Mouse (Mus musculus) frontal cortex, adult (tissue): Measurements from ENCODE around the gene Rab8b.
A peak's percentile ranks its signal among the peaks of the same experiment; 100 is the strongest.
"Not testable (repeated sequence)": the region's sequence is repeated elsewhere in the genome, so short reads cannot be mapped to it uniquely, and the experiment has no call there.

Source experiments
- ATAC-seq: cut with Nextera tagmentation; 2 replicates; pipeline ENCODE4 v1.9.2; 2017; ENCODE audit warnings: mild to moderate bottlenecking, moderate library complexity, mixed read lengths; ENCODE audit not compliant: low TSS enrichment

Gene Rab8b

DNA sequence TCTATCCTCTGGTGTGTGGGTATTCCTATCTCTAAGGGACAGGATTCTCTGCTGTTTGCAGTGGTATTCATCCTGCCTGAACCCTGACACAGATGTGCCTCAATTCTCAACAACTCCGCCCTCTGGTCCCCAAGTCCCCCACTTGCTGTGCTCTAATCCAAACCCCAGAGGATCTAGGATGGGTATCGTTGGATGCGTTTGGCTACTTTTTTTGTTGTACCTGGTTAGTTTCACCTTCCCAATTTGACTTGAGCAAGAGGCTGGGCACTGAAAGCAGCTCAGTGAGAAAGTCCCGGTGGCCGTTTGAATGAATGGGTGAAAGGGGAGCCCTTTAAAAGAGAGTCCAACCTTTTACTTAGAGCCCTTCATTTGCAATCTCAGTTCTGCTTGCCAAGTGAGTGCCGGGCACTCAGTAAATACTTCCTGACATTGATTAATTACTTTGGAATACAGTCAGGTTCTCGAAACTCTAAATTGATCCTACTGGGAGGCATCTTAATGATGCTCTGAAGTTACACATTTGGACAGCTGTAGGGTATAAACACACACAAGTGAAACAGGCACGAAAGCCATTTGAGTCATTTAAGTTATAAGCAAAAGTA, 32.1 kb downstream of the Rab8b start:
- ATAC-seq = no peak

DNA sequence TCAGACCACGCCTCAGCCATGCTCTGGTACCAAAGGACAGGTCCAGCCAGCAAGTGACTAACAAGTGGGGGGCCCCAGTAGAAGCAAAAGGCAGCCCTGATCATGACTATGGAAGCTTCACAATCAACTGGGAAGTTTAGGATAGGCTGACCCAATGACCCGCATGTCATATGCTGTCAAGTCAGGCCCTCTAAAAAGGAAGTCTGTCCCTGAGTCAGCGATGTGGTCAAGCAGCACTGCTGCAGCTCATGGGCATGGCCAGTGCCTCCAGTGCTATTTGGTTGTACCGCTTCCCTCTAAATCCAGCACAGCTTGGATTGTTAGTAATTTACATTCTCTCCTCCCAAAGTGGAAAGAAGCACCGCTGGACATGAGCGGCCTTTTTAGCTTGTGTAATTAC, 32.7 kb downstream of the Rab8b start:
- no peak for ATAC-seq

DNA sequence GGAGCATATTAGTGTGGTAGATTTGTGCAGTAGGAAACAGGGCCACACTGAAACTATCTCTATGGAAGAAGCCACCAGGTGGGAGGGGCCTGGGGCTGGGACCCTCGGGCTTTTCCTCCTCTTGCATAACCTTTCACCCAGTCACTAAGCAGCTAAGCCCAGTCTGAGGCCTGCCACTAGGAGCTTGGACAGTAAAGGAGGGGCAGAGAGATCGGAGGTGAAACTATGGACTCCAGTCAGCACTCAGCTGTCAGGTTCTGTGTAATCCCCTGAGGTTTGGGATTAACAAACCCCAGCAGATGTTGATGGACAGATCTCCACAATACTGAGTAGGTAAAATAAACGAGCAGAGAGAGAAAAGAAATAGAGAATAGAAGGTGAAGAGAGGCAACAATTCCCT, 33.1 kb downstream of the Rab8b start:
- ATAC-seq = no peak

DNA sequence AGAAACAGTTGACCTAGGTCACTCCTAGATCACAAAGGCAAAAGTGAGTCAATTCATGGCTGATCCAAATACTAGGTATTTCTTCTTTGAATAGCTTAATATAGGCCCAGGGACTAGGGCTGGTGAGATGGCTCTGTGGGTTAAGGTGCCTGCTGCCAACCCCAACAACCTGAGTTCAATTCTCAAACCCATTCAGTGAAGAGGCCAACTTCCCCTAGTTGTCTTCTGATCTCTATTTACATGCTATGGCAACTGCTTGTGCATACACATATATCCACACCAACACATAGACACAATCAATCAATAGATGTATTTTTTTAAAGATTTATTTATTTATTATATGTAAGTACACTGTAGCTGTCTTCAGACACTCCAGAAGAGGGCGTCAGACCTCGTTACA, 34.9 kb downstream of the Rab8b start:
- ATAC-seq = no peak

DNA sequence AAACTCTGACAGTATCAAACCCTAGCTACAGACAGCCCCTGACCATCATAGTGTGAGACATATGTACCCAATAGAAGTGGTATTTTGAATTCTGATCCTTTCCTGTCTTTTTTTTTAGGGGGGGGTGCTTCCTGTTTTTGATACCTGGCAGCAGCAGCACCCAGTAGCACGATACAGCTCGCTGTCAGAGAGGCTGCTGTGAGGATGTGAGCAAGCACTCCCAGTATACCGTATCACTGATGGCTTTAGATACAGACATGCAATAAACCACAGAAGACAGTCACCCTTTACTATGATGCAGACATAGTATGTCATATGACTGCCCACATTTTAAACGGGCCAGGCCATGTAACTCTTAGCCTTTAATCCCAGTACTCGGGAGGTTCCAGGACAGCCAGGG, 36.0 kb downstream of the Rab8b start:
- no peak for ATAC-seq

GRCm38 (mm10) chr9:66882406-66882821, 37.1 kb downstream of the Rab8b start:
- ATAC-seq = no peak

- ATAC-seq = no peak
Measured at GRCm38 (mm10) chr9:66881858-66882257, 37.6 kb downstream of the Rab8b start.

DNA sequence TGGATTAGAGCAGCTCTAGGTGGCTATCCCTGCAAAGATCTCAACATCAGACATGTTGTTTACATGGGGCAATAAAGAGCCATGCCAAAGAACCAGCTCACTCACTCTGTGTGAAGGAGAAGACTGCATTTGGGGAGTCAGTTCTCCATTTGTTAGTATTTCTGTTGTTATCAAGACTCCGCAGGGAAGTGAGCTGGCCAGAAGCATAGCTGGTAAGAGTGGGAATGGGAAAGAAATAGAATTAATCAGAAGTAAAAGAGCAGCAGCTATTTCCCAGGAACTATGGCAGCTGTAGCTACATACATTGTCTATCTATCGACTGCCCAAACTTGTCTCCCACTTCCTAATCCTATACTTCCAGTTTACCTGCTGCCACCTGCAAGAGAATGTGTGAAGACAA, 38.7 kb downstream of the Rab8b start:
- ATAC-seq = no peak

DNA sequence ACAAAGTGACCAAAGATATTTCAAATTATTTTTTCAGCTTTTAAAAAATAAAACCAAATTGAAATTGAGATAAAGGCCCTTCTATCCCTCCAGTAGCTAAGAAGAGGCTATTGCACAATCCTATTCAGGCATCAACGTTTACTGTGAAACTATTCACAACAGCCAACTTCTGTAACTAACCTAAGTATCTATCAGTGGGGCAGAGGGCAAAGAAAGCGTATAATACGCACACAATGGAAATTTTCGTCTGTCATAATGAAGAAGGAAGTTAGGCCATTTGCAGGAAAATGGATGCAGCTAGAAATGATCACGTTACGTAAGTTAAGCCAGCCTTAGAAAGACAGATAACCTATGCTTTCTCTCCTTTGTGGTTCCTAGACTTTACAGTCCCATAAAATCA, 40.0 kb downstream of the Rab8b start:
- no peak for ATAC-seq

DNA sequence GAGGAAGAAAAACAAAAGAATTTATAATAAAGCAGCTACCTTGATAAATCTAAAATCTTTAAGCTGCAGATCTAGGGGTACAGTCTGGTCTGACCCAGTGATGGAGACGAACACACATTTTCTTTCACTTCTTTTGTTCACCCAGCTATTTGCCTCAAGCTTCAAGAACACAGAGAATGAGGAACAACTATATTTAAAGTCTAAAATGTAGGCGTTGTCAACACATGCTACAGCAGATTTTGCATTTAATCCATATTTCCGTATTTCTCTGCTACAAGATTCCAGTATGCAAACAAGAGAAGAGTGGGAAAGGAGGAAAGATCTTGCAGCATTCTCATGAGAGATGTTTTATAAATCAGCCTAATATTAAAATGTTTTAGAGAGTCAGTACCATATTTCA, 40.6 kb downstream of the Rab8b start:
- peak; percentile 76; the same call in 1 of the 2 replicates for ATAC-seq

- no peak for ATAC-seq
Measured at GRCm38 (mm10) chr9:66876577-66876976, 42.9 kb downstream of the Rab8b start.

DNA sequence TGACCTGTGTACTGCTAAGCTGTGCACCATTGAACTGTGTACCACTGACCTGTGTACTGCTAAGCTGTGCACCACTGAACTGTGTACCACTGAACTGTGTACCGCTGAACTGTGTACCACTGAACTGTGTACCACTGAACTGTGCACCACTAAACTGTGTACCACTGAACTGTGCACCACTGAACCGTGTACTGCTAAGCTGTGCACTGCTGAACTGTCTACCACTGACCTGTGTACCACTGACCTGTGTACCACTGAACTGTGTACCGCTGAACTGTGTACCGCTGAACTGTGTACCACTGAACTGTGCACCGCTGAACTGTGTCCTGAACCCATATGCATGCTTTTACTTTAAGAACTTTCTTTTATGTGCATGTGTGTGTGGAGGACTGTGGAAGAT, 45.2 kb downstream of the Rab8b start:
- ATAC-seq = no peak

GRCm38 (mm10) chr9:66873531-66873930, 46.0 kb downstream of the Rab8b start:
- no peak for ATAC-seq

- ATAC-seq = not testable (repeated sequence)
Measured at GRCm38 (mm10) chr9:66873009-66873408, 46.5 kb downstream of the Rab8b start.

GRCm38 (mm10) chr9:66872015-66872727, 47.3 kb downstream of the Rab8b start:
- ATAC-seq = no peak

- ATAC-seq = peak; percentile 83
Measured at GRCm38 (mm10) chr9:66864708-66865107, 54.8 kb downstream of the Rab8b start.

- peak; percentile 66; the same call in 1 of the 2 replicates for ATAC-seq
Measured at GRCm38 (mm10) chr9:66863456-66863855, 56.0 kb downstream of the Rab8b start.

- no peak for ATAC-seq
Measured at GRCm38 (mm10) chr9:66862202-66862601, 57.3 kb downstream of the Rab8b start.

DNA sequence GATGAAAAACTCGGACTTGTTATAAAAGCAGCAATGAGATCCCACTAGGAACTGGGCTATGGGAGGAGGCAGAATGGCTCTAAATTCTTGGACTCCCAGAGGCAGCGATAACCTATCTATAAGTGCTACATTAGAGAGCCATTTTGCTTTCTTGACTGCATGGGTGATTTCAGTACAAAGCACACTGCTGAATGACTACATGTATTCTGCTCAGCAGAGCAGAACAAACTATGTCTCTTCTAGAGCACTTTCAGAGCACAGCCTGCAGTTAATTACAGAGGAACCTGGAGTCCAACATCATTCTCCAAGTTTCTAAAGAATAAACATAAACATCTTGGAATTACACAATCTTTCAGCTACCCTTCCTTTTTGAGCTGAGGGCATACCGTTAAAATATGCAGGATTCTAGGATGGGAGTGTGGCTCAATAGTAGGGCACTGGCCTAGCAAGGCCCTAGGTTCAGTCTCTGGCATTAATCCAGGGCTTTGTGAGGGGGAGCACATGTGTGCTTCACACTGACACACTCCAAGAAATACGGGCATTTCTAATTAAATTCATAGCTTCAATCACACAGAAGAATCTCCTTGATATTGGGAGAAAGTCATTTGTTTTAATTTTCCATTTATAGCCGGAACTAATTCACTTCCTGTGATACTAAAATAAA, 58.3 kb downstream of the Rab8b start:
- no peak for ATAC-seq

GRCm38 (mm10) chr9:66859523-66859922, 60.0 kb downstream of the Rab8b start:
- no peak for ATAC-seq

- no peak for ATAC-seq
Measured at GRCm38 (mm10) chr9:66855865-66856264, 63.6 kb downstream of the Rab8b start.

GRCm38 (mm10) chr9:66852592-66852991, 66.9 kb downstream of the Rab8b start:
- ATAC-seq = no peak

GRCm38 (mm10) chr9:66850966-66851365, 68.5 kb downstream of the Rab8b start:
- no peak for ATAC-seq
